Mouse (Mus musculus) liver, adult 2 months (tissue): ENCODE data around the gene Gm14743. TPM values are rescaled to one million over a fixed set of nuclear protein-coding genes. Genes with fewer than 3 reads are reported as not detected.
"Not testable (repeated sequence)": the region's sequence is repeated elsewhere in the genome, so short reads cannot be mapped to it uniquely, and the experiment has no call there.

Experiments used
- DNase-seq: peaks from one replicate; pipeline ENCODE4 v3.0.0-alpha.2; 2011; ENCODE audit warnings: low read depth, low spot score; ENCODE audit errors: extremely low read depth
- H3K27ac ChIP-seq: fragments of 200-500 bp; replicated peaks from 2 replicates; pipeline ENCODE4 v1.5.1; 2012; ENCODE audit warnings: low read depth, mild to moderate bottlenecking, control low read depth, inconsistent platforms, low read length; ENCODE audit not compliant: insufficient read depth
- H3K27me3 ChIP-seq: fragments of 200-500 bp; 2 replicates; pipeline ENCODE4 v1.6.1; 2012; ENCODE audit warnings: mild to moderate bottlenecking, moderate library complexity, low read length, inconsistent platforms; ENCODE audit not compliant: control insufficient read depth, insufficient read depth
- H3K36me3 ChIP-seq: fragments of 200-500 bp; 2 replicates; pipeline ENCODE4 v1.6.1; 2012; ENCODE audit warnings: low read length, inconsistent platforms; ENCODE audit not compliant: control insufficient read depth, insufficient read depth
- H3K4me1 ChIP-seq: fragments of 200-500 bp; 2 replicates; pipeline ENCODE4 v1.6.1; 2011; ENCODE audit warnings: low read length; ENCODE audit not compliant: control insufficient read depth, insufficient read depth
- H3K4me3 ChIP-seq: fragments of 200-500 bp; 2 replicates; pipeline ENCODE4 v1.5.1; 2011; ENCODE audit warnings: low read depth, mild to moderate bottlenecking, control low read depth, low read length, moderate library complexity; ENCODE audit not compliant: insufficient read depth
- H3K79me2 ChIP-seq: fragments of 200-500 bp; 2 replicates; pipeline ENCODE4 v1.6.1; 2012; ENCODE audit warnings: inconsistent platforms, mild to moderate bottlenecking, low read length, moderate library complexity; ENCODE audit not compliant: control insufficient read depth, insufficient read depth
- H3K9ac ChIP-seq: fragments of 200-500 bp; 2 replicates; pipeline ENCODE4 v1.6.1; 2012; ENCODE audit warnings: low read depth, mild to moderate bottlenecking, control low read depth, inconsistent platforms, low read length
- CTCF ChIP-seq: fragments of 200-500 bp; IDR thresholded peaks from 2 replicates; pipeline ENCODE4 v1.5.1; 2011; ENCODE audit warnings: low read depth, low read length, control low read depth
- POLR2A ChIP-seq: fragments of 200-500 bp; IDR thresholded peaks from 2 replicates; pipeline ENCODE4 v1.6.1; 2011; ENCODE audit warnings: low read length, control low read depth; ENCODE audit not compliant: insufficient read depth; ENCODE audit errors: extremely low read depth
- WGBS: fragments of 180-500 bp; shearing (Covaris S2); methylation state at CpG from one replicate; pipeline ENCODE4 v1.1.7; 2018; 5-methylcytosine and 5-hydroxymethylcytosine counted together
- polyA plus RNA-seq: library from polyadenylated mRNA; depleted of rRNA; stranded (reverse); fragments of >200 nt; gene quantifications from 2 replicates; pipeline ENCODE4 v1.2.3, GENCODE M21; 2012; rRNA removed
- total RNA-seq: library from RNA; depleted of rRNA; stranded (reverse); fragments of >200 nt; gene quantifications from 2 replicates; pipeline ENCODE4 v1.2.3, GENCODE M21; 2014; rRNA removed

Gm14743 gene
- not detected in 2 replicates for total RNA-seq
- polyA plus RNA-seq: not detected in 2 replicates

DNA sequence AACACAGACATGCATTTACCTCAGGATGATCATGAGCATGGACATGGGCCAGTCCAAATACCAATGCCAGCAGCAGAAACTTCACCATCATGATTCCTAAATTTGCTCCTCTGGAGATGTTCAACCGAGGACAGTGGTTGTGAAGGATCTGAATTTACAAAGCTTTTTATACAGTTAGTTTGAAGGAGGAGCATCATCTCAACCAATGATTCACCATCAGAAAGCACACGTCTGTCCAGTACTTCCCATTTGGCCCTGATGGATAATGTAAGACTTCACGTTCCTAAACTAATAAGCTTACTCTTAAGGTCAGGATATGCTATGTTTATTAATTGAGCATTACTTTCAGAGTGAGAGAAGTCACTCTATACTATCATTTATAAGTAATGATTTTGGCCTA, at the start of gene Gm14743:
TSS of gene Gm14743 (minus strand) at position 101 of the 400 bp plus-strand sequence.
- WGBS: no CpG with 5 or more reads among the region's 3 CpGs
- H3K79me2 ChIP-seq, H3K4me3 ChIP-seq, DNase-seq, H3K4me1 ChIP-seq, H3K9ac ChIP-seq, H3K27ac ChIP-seq, H3K36me3 ChIP-seq, H3K27me3 ChIP-seq: not testable (repeated sequence)

GRCm38 (mm10) chrX:78202829-78203228, 42.9 kb downstream of the Gm14743 start:
- no peak overlapping the region for H3K4me3 ChIP-seq
- 92% methylated on average over 5 of the region's 5 CpGs for WGBS
- no peaks in the 10 kb centered on the region for H3K79me2 ChIP-seq
- TF ChIP-seq POLR2A (no peak), CTCF (no peak)
- no peak overlapping the region for H3K9ac ChIP-seq
- no peak overlapping the region for H3K27ac ChIP-seq
- H3K4me1 ChIP-seq: no peaks in the 10 kb centered on the region
- DNase-seq: no peak
- no peaks in the 10 kb centered on the region for H3K36me3 ChIP-seq
- no peaks in the 10 kb centered on the region for H3K27me3 ChIP-seq

GRCm38 (mm10) chrX:78202220-78202619, 43.5 kb downstream of the Gm14743 start:
- DNase-seq, H3K79me2 ChIP-seq, H3K9ac ChIP-seq, H3K4me3 ChIP-seq, H3K27ac ChIP-seq, H3K4me1 ChIP-seq, H3K36me3 ChIP-seq, H3K27me3 ChIP-seq: not testable (repeated sequence)
- 52% methylated on average over 1 of the region's 1 CpGs for WGBS

Other genes with a start within 250 kb of the Gm14743 start
- not detected in 2 replicates for gene Obp1a, start 154.5 kb downstream of the Gm14743 start, total RNA-seq
- gene Obp1a, start 154.5 kb downstream of the Gm14743 start, polyA plus RNA-seq: not detected in 2 replicates
- gene Gm5938, start 120.5 kb downstream of the Gm14743 start, total RNA-seq: not detected in 2 replicates
- gene Gm5938, start 120.5 kb downstream of the Gm14743 start, polyA plus RNA-seq: not detected in 2 replicates
- not detected in 2 replicates for gene Obp1b, start 59.1 kb downstream of the Gm14743 start, total RNA-seq
- not detected in 2 replicates for gene Obp1b, start 59.1 kb downstream of the Gm14743 start, polyA plus RNA-seq
- not detected in 2 replicates for gene 4930480E11Rik, start 123.7 kb upstream of the Gm14743 start, total RNA-seq
- gene 4930480E11Rik, start 123.7 kb upstream of the Gm14743 start, polyA plus RNA-seq: not detected in 2 replicates